Mouse (Mus musculus) kidney, embryonic 14.5 days (tissue): ENCODE measurements around the gene C1rb. TPM values are rescaled to one million over a fixed set of nuclear protein-coding genes. Genes with fewer than 3 reads are reported as not detected.

ENCODE experiments used
- ATAC-seq: fragments of 200-750 bp; cut with Nextera tagmentation; 2 replicates; pipeline ENCODE4 v1.8.0; 2017; ENCODE audit warnings: moderate number of reproducible peaks, mild to moderate bottlenecking, moderate TSS enrichment, moderate library complexity; ENCODE audit not compliant: low FRiP score, low TSS enrichment
- H3K27ac ChIP-seq: fragments of 300-500 bp; sonication (generic); 2 replicates; pipeline ENCODE4 v1.5.1; 2014; ENCODE audit warnings: low read depth, mild to moderate bottlenecking, low read length, moderate library complexity, mixed read lengths
- H3K27me3 ChIP-seq: fragments of 300-500 bp; sonication (generic); 2 replicates; pipeline ENCODE4 v1.6.1; 2014; ENCODE audit warnings: mild to moderate bottlenecking, low read length; ENCODE audit not compliant: control insufficient read depth, insufficient read depth
- H3K36me3 ChIP-seq: fragments of 300-500 bp; sonication (generic); 2 replicates; pipeline ENCODE4 v1.6.1; 2014; ENCODE audit warnings: low read length, mixed read lengths; ENCODE audit not compliant: control insufficient read depth, insufficient read depth
- H3K4me1 ChIP-seq: fragments of 300-500 bp; sonication (generic); 2 replicates; pipeline ENCODE4 v1.6.1; 2014; ENCODE audit warnings: low read length, mixed read lengths; ENCODE audit not compliant: control insufficient read depth, insufficient read depth
- H3K4me2 ChIP-seq: fragments of 300-500 bp; sonication (generic); replicated peaks from 2 replicates; pipeline ENCODE4 v1.6.1; 2014; ENCODE audit warnings: low read depth, mild to moderate bottlenecking, low read length
- H3K4me3 ChIP-seq: fragments of 300-500 bp; sonication (generic); 2 replicates; pipeline ENCODE4 v1.5.1; 2014; ENCODE audit warnings: mild to moderate bottlenecking, low read length
- H3K9ac ChIP-seq: fragments of 300-500 bp; sonication (generic); 2 replicates; pipeline ENCODE4 v1.6.1; 2014; ENCODE audit warnings: low read depth, mild to moderate bottlenecking, low read length, moderate library complexity
- H3K9me3 ChIP-seq: fragments of 300-500 bp; sonication (generic); 2 replicates; pipeline ENCODE4 v1.6.1; 2016; ENCODE audit warnings: low read length; ENCODE audit not compliant: control insufficient read depth
- WGBS: fragments of 180-500 bp; shearing (Covaris S2); extraction: QIAGEN DNeasy Blood & Tissue Kit; methylation state at CpG from one replicate; pipeline ENCODE4 v1.1.7; 2014; 5-methylcytosine and 5-hydroxymethylcytosine counted together
- polyA plus RNA-seq: library from polyadenylated mRNA; unstranded; fragments of >200 nt; fragmentation: Nextera tagmentation; extraction: Ambion mirVana; gene quantifications from 2 replicates; pipeline ENCODE4 v1.2.1, GENCODE M21; 2014

The C1rb gene
- polyA plus RNA-seq, 1 experiment from 2014 or later: 0.11 TPM

DNA sequence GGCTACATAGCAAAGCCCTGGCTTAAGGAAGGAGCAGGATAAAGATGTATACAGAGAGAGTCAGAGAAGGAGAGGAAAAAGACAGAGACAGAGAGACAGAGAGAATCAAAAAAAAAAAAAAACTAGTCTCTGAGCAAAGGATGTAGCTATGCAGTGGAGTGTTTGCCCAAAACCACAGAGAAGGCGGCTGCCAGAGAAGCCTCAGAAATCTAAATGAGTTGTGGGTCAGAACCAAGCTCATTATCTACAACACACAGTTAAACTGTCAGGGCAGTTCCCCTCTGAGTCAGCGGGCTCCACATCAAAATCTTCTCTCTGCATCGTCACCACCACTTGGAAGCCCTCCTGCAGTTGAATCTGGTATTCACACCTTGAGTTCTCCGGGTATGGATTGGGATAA is 60.7 kb downstream of the C1rb start:
- H3K36me3 ChIP-seq: no peaks in the 10 kb centered on the region
- H3K4me1 ChIP-seq: no peaks in the 10 kb centered on the region
- no peak overlapping the region for H3K9ac ChIP-seq
- WGBS: 92% methylated on average over 4 of the region's 4 CpGs
- ATAC-seq: no peak
- H3K4me2 ChIP-seq: no peak overlapping the region
- H3K9me3 ChIP-seq: no peaks in the 10 kb centered on the region
- H3K27me3 ChIP-seq: no peaks in the 10 kb centered on the region
- H3K27ac ChIP-seq: no peak overlapping the region
- H3K4me3 ChIP-seq: no peak overlapping the region

Other genes with a start within 250 kb of the C1rb start
- 26.8 and 35.3 TPM in 2 replicates for gene Pex5, start 155.2 kb upstream of the C1rb start, polyA plus RNA-seq
- 2.8 TPM in 2 replicates for gene Clstn3, start 105.5 kb upstream of the C1rb start, polyA plus RNA-seq
- gene C1rl, start 77.2 kb upstream of the C1rb start, polyA plus RNA-seq: 0.71 and 1.1 TPM in 2 replicates
- gene C1ra, start 57.9 kb upstream of the C1rb start, polyA plus RNA-seq: 3.9 and 4.3 TPM in 2 replicates
- 8.8 and 11.9 TPM in 2 replicates for gene C1s1, start 27.9 kb upstream of the C1rb start, polyA plus RNA-seq
- gene C1s2, start 65.8 kb downstream of the C1rb start, polyA plus RNA-seq: 0.08 TPM in 1 of 2 replicates, not detected in the other
- gene Lpcat3, start 92.7 kb downstream of the C1rb start, polyA plus RNA-seq: 51.2 and 67.3 TPM in 2 replicates
- 233 and 278 TPM in 2 replicates for gene Emg1, start 141.9 kb downstream of the C1rb start, polyA plus RNA-seq
- 341 and 402 TPM in 2 replicates for gene Phb2, start 142.0 kb downstream of the C1rb start, polyA plus RNA-seq
- gene Ptpn6, start 168.4 kb downstream of the C1rb start, polyA plus RNA-seq: 10.0 and 12.9 TPM in 2 replicates
- 564 and 762 TPM in 2 replicates for gene Grcc10, start 171.1 kb downstream of the C1rb start, polyA plus RNA-seq
- not detected in 2 replicates for gene Gm45234, start 185.7 kb downstream of the C1rb start, polyA plus RNA-seq
- gene Atn1, start 186.2 kb downstream of the C1rb start, polyA plus RNA-seq: 17.5 and 17.7 TPM in 2 replicates
- 8.8 and 10.8 TPM in 2 replicates for gene Eno2, start 199.4 kb downstream of the C1rb start, polyA plus RNA-seq
- gene Lrrc23, start 209.4 kb downstream of the C1rb start, polyA plus RNA-seq: 0.39 and 0.61 TPM in 2 replicates
- gene Spsb2, start 238.4 kb downstream of the C1rb start, polyA plus RNA-seq: 8.7 and 11.4 TPM in 2 replicates
- gene Tpi1, start 244.0 kb downstream of the C1rb start, polyA plus RNA-seq: 643 and 681 TPM in 2 replicates